Mouse (Mus musculus) liver, postnatal 0 days (tissue): ENCODE measurements around the gene Il12rb1. TPM values are rescaled to one million over a fixed set of nuclear protein-coding genes. Genes with fewer than 3 reads are reported as not detected.
A peak's percentile ranks its signal among the peaks of the same experiment; 100 is the strongest.

Experiments
- ATAC-seq: fragments of 200-750 bp; cut with Nextera tagmentation; 2 replicates; pipeline ENCODE4 v1.8.0; 2017; ENCODE audit warnings: mild to moderate bottlenecking, moderate library complexity
- DNase-seq: peaks from one replicate; pipeline ENCODE4 v3.0.0-alpha.2; 2016
- H3K27ac ChIP-seq: fragments of 300-500 bp; sonication (generic); 2 replicates; pipeline ENCODE4 v1.5.1; 2014; ENCODE audit warnings: antibody characterized with exemption, moderate library complexity, mild to moderate bottlenecking, low read depth
- H3K27me3 ChIP-seq: fragments of 300-500 bp; sonication (generic); 2 replicates; pipeline ENCODE4 v1.6.1; 2014; ENCODE audit warnings: low read length, control low read depth, mixed read lengths; ENCODE audit not compliant: insufficient read depth
- H3K36me3 ChIP-seq: fragments of 300-500 bp; sonication (generic); replicated peaks from 2 replicates; pipeline ENCODE4 v1.6.1; 2014; ENCODE audit warnings: mild to moderate bottlenecking, control low read depth, low read length, moderate library complexity, mixed read lengths; ENCODE audit not compliant: insufficient read depth
- H3K4me1 ChIP-seq: fragments of 300-500 bp; sonication (generic); 2 replicates; pipeline ENCODE4 v1.6.1; 2014; ENCODE audit warnings: antibody characterized with exemption, mild to moderate bottlenecking, control low read depth; ENCODE audit not compliant: insufficient read depth
- H3K4me2 ChIP-seq: fragments of 300-500 bp; sonication (generic); 2 replicates; pipeline ENCODE4 v1.6.1; 2014; ENCODE audit warnings: low read depth, mild to moderate bottlenecking, low read length, moderate library complexity, mixed read lengths
- H3K4me3 ChIP-seq: fragments of 300-500 bp; sonication (generic); 2 replicates; pipeline ENCODE4 v1.5.1; 2014; ENCODE audit warnings: low read depth, low read length
- H3K9ac ChIP-seq: fragments of 300-500 bp; sonication (generic); replicated peaks from 2 replicates; pipeline ENCODE4 v1.6.1; 2014; ENCODE audit warnings: mild to moderate bottlenecking, moderate library complexity
- H3K9me3 ChIP-seq: fragments of 300-500 bp; sonication (generic); 2 replicates; pipeline ENCODE4 v1.6.1; 2016; ENCODE audit warnings: mild to moderate bottlenecking, control low read depth, low read length, mixed read lengths
- CTCF ChIP-seq: sonication (generic); IDR thresholded peaks from 2 replicates; pipeline ENCODE4 v1.5.1; 2016; ENCODE audit warnings: antibody characterized with exemption, low read depth
- EP300 ChIP-seq: IDR thresholded peaks from 2 replicates; pipeline ENCODE4 v1.6.1; 2016; ENCODE audit warnings: antibody characterized with exemption, low read depth, mild to moderate bottlenecking
- WGBS: fragments of 180-500 bp; shearing (Covaris S2); extraction: QIAGEN DNeasy Blood & Tissue Kit; methylation state at CpG from one replicate; pipeline ENCODE4 v1.1.7; 2014; ENCODE audit not compliant: insufficient replicate concordance; 5-methylcytosine and 5-hydroxymethylcytosine counted together
- polyA plus RNA-seq: library from polyadenylated mRNA; unstranded; fragments of >200 nt; fragmentation: Nextera tagmentation; extraction: Ambion mirVana; gene quantifications from 2 replicates; pipeline ENCODE4 v1.2.1, GENCODE M21; 2015

The Il12rb1 gene
- polyA plus RNA-seq, 1 experiment from 2014 or later = 0.25 TPM

GRCm38 (mm10) chr8:70807304-70807703 is 945 bp upstream of the Il12rb1 start:
- DNase-seq (no peak), ATAC-seq (no peak)
- WGBS = 68% methylated on average over 1 of the region's 1 CpGs
- Histone ChIP-seq H3K4me1 (peaks cover 50% of the 10 kb centered on the region), H3K9me3 (no peaks in the 10 kb centered on the region), H3K36me3 (no peaks in the 10 kb centered on the region), H3K9ac (no peak overlapping the region), H3K4me3 (no peak overlapping the region), H3K27me3 (no peaks in the 10 kb centered on the region), H3K4me2 (0 out of 2 replicates have a peak overlapping the region, but pooled peaks have one; percentile 32), H3K27ac (peak overlapping the region; percentile 78)
- TF ChIP-seq EP300 (no peak), CTCF (no peak)

GRCm38 (mm10) chr8:70808955-70809701 is 879 bp downstream of the Il12rb1 start:
- TF ChIP-seq CTCF (no peak), EP300 (no peak)
- no peak overlapping the region; the same call in 1 of the 2 replicates for H3K9ac ChIP-seq
- H3K4me1 ChIP-seq = peaks cover 37% of the 10 kb centered on the region
- WGBS = 61% methylated on average over 8 of the region's 8 CpGs
- H3K36me3 ChIP-seq = no peaks in the 10 kb centered on the region
- DNase-seq = no peak
- H3K4me3 ChIP-seq = no peak overlapping the region
- no peaks in the 10 kb centered on the region for H3K9me3 ChIP-seq
- 0 out of 2 replicates have a peak overlapping the region, but pooled peaks have one; percentile 38 for H3K4me2 ChIP-seq
- no peak for ATAC-seq
- no peak overlapping the region for H3K27ac ChIP-seq
- H3K27me3 ChIP-seq = no peaks in the 10 kb centered on the region

- WGBS = 57% methylated on average over 20 of the region's 20 CpGs
- Histone ChIP-seq H3K9ac (no peak overlapping the region), H3K27ac (no peak overlapping the region), H3K4me2 (no peak overlapping the region), H3K9me3 (no peaks in the 10 kb centered on the region), H3K36me3 (no peaks in the 10 kb centered on the region), H3K4me1 (peaks cover 22% of the 10 kb centered on the region), H3K4me3 (no peak overlapping the region), H3K27me3 (no peaks in the 10 kb centered on the region)
- ATAC-seq (no peak), DNase-seq (no peak)
- no peak for TF ChIP-seq EP300
- TF ChIP-seq CTCF = no peak
These were observed 2.9 kb downstream of the Il12rb1 start for GRCm38 (mm10) chr8:70810962-70811680.

GRCm38 (mm10) chr8:70812055-70812454 is 3.8 kb downstream of the Il12rb1 start:
- TF ChIP-seq CTCF (0 out of 2 replicates have a peak, but pooled peaks have one; percentile 6), EP300 (no peak)
- no peaks in the 10 kb centered on the region for H3K27me3 ChIP-seq

GRCm38 (mm10) chr8:70812885-70813284 is 4.6 kb downstream of the Il12rb1 start:
- Histone ChIP-seq H3K27me3 (no peaks in the 10 kb centered on the region), H3K4me3 (no peak overlapping the region), H3K36me3 (no peaks in the 10 kb centered on the region), H3K4me1 (peaks cover 15% of the 10 kb centered on the region), H3K27ac (no peak overlapping the region), H3K4me2 (no peak overlapping the region), H3K9me3 (no peaks in the 10 kb centered on the region), H3K9ac (no peak overlapping the region)
- TF ChIP-seq EP300 (no peak), CTCF (no peak)
- 63% methylated on average over 4 of the region's 4 CpGs for WGBS
- DNase-seq = no peak
- no peak for ATAC-seq

More at GRCm38 (mm10) chr8:70812055-70812454, 3.8 kb downstream of the Il12rb1 start:
- Histone ChIP-seq H3K27ac (no peak overlapping the region), H3K9ac (no peak overlapping the region), H3K4me3 (no peak overlapping the region), H3K9me3 (no peaks in the 10 kb centered on the region), H3K4me2 (no peak overlapping the region), H3K36me3 (no peaks in the 10 kb centered on the region), H3K4me1 (peaks cover 20% of the 10 kb centered on the region)
- ATAC-seq = no peak
- 51% methylated on average over 4 of the region's 4 CpGs for WGBS
- no peak for DNase-seq

GRCm38 (mm10) chr8:70816679-70817078 is 8.4 kb downstream of the Il12rb1 start:
- no peak overlapping the region for H3K4me3 ChIP-seq
- no peak for TF ChIP-seq EP300
- no peak for TF ChIP-seq CTCF
- H3K27me3 ChIP-seq = no peaks in the 10 kb centered on the region
- 0 out of 2 replicates have a peak overlapping the region, but pooled peaks have one; percentile 8 for H3K9ac ChIP-seq
- peak overlapping the region; percentile 38; the same call in 1 of the 2 replicates for H3K4me2 ChIP-seq
- WGBS = 9% methylated on average over 30 of the region's 30 CpGs
- H3K36me3 ChIP-seq = no peaks in the 10 kb centered on the region
- no peaks in the 10 kb centered on the region for H3K9me3 ChIP-seq
- ATAC-seq (peak; percentile 79), DNase-seq (peak; percentile 83)
- no peak overlapping the region for H3K27ac ChIP-seq
- H3K4me1 ChIP-seq = peaks cover 6% of the 10 kb centered on the region
